Mouse (Mus musculus): ENCODE results near the gene Zfp768.

- TF ChIP-seq CTCF (IDR thresholded peaks at IDR 0.05; ENCODE audit: borderline replicate concordance, insufficient read depth, low read length) (no peak), POLR2A (IDR thresholded peaks at IDR 0.05; ENCODE audit: low read depth, low read length) (no peak)
Measured at GRCm38 (mm10) chr7:127296786-127297555, 48.4 kb downstream of the Zfp768 start.

Data from embryonic fibroblast, embryonic 13.5 days (primary cell).